10 mouse cellular contexts compared by ENCODE assay signal in the genomic region with DNA sequence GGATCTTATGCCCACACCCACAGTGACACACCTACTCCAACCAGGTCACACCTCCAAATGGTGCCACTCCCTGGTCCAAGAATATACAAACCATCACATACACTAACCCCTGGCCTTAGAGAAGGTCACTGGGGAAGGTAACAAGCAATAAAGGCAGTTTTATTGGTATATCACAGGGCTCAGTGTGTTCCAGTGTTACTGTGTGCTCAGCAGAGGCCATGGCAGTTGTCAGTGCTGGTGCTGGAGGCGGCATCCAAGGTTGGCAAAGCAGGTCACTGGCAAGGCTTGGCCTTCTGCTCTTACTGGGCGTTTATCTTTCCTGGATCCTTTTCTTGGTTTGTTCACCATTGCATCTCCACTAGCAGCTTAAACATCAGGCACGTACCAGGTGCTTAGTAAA.
"Had no signal": no experiment of that assay in that cellular context is flagged by ENCODE, and none has a peak within 500 bp of the region (broad histone marks: within the 10 kb centered on the region; RNA-seq: fewer than 3 reads in every experiment).

No protein-coding gene starts in this region.

- H3K36me3 ChIP-seq: liver, embryonic 15.5 days had no signal

- H3K27ac ChIP-seq: liver, embryonic 15.5 days; midbrain, embryonic 10.5 days; neural tube, embryonic 12.5 days had no signal

- H3K9me3 ChIP-seq: limb, embryonic 13.5 days; liver, embryonic 15.5 days; midbrain, embryonic 10.5 days; midbrain, embryonic 15.5 days; neural tube, embryonic 12.5 days had no signal

- ATAC-seq: midbrain, embryonic 15.5 days had no signal

- H3K9ac ChIP-seq: limb, embryonic 13.5 days; liver, embryonic 15.5 days; lung, embryonic 14.5 days; midbrain, embryonic 15.5 days; neural tube, embryonic 12.5 days had no signal

- DNase-seq: left cerebral cortex, postnatal 4 days; lung, embryonic 14.5 days; spleen, adult 18-20 months; thymus, adult 2 months; thymus, postnatal 25 days had no signal

- H3K27me3 ChIP-seq: limb, embryonic 13.5 days; liver, embryonic 15.5 days; midbrain, embryonic 15.5 days; neural tube, embryonic 12.5 days had no signal

- H3K4me3 ChIP-seq: limb, embryonic 13.5 days; liver, embryonic 15.5 days; midbrain, embryonic 10.5 days; midbrain, embryonic 15.5 days; neural tube, embryonic 12.5 days had no signal

- H3K4me2 ChIP-seq: limb, embryonic 13.5 days; liver, embryonic 15.5 days; lung, embryonic 14.5 days; midbrain, embryonic 15.5 days; neural tube, embryonic 12.5 days had no signal
